Mouse (Mus musculus) left cerebral cortex, postnatal 10 days (tissue): ENCODE measurements around the gene Tekt1. TPM values are rescaled to one million over a fixed set of nuclear protein-coding genes. Genes with fewer than 3 reads are reported as not detected.
"Not testable (repeated sequence)": the region's sequence is repeated elsewhere in the genome, so short reads cannot be mapped to it uniquely, and the experiment has no call there.

Source experiments
- DNase-seq, 2 experiments: peaks; one replicate each; pipeline ENCODE4 v3.0.0; 2021 to 2022; ENCODE audit warnings: low spot score in 2 of 2, mixed read lengths in 1 of 2; ENCODE audit errors: extremely low spot score in 1 of 2
- intact Hi-C: fragments of 180-260 bp; cut with DNase I; formaldehyde crosslinking; loops from one replicate; pipeline ENCODE4 v1.15.1; 2025
- total RNA-seq, 2 experiments: library from RNA; stranded (reverse); gene quantifications; 2 replicates each; pipeline ENCODE4 v1.2.3; 2021

Tekt1 gene
- total RNA-seq, 2 experiments from 2014 or later = 0.99 to 1.2 TPM

DNA sequence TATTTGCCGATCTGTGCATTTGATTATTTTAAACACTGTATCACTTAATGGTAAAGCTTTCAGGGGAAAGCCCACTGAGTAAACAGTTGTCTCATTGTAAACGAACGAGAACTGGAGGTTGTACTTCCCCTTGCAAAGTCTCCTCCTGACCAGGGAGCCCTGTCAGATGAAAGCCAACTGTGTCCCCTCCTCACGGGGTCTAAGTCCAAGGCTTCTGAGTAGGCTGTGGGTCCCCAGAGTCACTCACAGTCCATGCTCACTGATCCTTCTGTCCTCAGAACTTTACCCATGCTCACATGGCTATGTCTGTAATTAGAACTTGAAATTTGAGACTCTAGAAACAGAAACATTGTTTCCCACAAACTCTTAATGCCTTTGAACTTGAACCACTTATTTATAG lies 12.6 kb downstream of the Tekt1 start:
- intact Hi-C loops = no loop called here
- no peak for DNase-seq

DNA sequence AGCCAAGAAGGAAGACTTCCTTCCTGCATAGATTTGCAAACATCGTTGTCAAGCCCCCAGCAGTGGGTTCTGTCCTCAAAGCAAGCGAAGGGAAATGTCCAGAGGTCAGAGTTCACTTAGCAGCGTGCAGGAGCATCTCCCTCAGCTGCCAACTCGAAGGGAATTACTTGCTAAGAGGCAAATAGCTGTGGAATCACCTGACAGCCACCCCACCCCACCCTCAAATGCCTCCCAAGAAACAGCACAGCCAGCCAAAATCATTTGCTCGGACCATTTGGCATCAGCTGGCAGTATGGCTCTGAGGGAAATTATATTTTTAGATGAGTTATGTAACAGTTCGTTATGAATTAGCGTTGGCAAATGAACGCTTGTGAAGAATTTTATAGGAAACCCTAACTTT lies 13.2 kb downstream of the Tekt1 start:
- intact Hi-C loops = no loop called here
- no peak for DNase-seq

DNA sequence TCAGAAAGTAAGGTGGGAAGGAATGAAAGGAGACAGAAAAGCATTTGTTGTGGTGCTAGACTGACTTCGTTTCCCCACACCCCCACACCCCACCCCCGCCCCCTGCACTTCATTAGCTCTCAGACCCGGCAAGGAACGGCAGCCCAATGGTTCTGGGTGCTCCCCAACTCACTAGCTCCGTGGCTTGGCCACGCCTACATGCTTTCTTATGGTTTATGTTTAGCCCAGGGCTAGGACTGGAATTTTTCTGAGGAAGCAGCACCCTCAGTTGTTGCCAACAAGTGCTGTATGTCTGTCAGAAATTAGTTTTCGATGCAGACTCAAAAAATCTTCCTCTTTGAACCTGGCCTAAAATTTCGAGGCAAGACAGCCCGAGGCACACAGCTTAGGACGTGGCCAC lies 13.7 kb downstream of the Tekt1 start:
- intact Hi-C loops = no loop called here
- DNase-seq = no peak

DNA sequence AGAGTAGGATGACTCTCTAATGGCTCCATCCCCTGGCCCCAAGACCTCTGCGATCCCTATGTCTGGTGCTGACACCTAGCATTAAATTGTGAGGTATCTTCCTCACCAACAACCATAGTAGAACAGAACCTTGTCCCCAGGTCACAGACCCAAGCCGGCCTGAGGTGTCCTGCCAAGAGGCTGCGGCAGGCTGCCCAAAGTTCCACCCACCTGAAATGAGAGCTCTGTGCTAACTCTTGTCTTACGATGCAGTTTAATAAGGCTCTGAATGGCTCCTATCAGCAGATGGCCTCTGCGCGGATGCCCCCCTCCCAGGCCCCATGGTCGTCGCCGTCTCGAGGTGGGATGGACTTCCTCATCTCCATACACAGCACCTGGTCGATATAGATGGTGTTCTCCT lies 17.8 kb downstream of the Tekt1 start:
- no peak for DNase-seq
- intact Hi-C loops = loop anchor here (5.0 kb wide), 2 partner anchors 117 to 218 kb away; no protein-coding TSS in a partner anchor

DNA sequence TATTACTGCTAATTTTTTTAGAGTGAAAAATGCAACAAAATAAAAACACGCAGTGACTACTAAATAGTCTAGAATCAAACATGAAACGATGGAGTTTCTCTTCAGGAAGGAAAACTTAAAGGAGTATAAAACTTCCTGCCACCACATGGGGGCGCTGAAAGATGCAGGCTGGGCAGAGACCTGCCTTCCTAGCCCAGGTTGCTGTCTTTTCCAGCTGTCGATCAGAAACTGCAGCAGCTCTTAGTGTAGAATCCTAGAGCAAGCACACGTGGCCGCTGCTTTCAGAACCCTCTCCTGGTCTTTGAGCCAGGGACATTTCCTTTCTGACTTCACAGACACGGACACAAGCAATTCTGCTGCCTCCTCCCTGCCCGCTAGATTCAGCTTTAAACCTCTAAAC lies 18.3 kb downstream of the Tekt1 start:
- peak in 1 of 2 experiments; percentile 58 for DNase-seq
- intact Hi-C loops = loop anchor here (2.0 to 5.0 kb wide), 3 partner anchors 85 to 218 kb away; no protein-coding TSS in a partner anchor

DNA sequence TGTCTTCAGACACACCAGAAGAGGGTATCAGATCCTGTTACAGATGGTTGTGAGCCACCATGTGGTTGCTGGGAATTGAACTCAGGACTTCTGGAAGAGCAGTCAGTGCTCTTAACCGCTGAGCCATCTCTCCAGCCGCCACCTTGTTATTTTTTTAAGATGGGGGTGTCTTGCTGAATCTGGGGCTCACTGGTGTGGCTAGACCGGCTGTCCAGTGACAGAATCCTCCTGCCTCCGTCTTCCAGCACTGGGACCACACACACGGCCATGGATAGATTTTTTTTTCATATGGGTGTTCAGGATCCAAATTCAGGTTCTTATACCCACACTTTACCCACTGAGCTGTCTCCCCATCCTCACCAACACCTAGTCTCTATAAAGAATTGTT lies 19.0 kb downstream of the Tekt1 start:
- DNase-seq = not testable (repeated sequence)
- intact Hi-C loops = loop anchor here (2.0 to 5.0 kb wide), 3 partner anchors 86 to 219 kb away; no protein-coding TSS in a partner anchor

DNA sequence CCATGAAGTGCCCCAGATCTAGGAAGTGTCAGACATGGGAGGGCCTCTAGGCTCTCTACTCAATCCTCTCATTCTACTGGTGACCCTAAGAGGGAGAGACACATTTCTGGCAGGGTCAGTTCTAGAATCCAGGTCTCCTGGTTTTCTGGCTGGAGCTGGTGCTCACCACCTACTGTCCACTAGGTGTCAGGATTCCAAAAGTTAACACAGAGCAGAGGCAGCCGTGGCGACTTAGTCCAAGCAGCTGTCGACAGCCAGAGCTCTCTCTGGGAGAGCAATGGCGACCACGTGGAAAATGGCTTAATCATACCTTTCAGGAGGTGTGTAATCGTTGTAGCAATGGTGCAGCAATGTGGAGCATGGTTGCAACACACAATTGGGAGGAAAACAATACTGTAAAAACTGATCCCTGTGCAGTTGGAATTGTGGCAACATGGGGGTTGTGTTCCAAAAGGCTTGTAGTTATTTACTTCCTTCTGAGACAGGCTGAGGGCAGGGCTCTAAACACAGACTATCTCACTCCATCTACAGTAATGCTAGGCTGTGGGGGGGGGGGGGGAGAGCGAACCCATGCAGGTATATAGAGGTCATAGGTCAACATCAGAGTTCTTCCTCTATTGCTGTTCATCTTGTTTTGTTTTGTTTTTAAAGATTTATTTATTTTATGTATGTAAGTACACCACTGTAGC lies 19.5 kb downstream of the Tekt1 start:
- intact Hi-C loops = loop anchor here (2.0 to 5.0 kb wide), 3 partner anchors 86 to 220 kb away; no protein-coding TSS in a partner anchor

DNA sequence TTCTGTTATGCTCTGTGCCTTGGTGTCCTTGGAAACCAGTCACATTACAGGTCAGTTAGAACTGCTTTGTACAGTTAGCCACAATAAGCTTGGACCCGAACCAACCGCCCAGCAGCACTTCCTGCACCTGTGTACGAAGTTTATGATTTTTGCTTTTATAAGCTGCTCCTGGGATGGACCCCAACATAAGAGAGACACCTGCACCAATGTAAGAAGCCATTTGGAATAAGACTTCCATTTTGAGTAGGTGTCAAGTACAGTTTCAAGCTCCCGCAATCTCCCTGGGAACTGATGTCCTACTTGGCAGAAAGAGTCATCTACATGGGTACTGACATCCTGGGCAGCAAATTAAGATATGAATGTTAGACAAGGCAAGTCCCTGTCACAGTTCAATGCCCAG lies 22.5 kb downstream of the Tekt1 start:
- intact Hi-C loops = loop anchor here (5.0 kb wide), 2 partner anchors 112 to 223 kb away; no protein-coding TSS in a partner anchor
- DNase-seq = no peak

More for the DNA sequence above, 19.5 kb downstream of the Tekt1 start:
- DNase-seq = peak; percentile 58 to 73

DNA sequence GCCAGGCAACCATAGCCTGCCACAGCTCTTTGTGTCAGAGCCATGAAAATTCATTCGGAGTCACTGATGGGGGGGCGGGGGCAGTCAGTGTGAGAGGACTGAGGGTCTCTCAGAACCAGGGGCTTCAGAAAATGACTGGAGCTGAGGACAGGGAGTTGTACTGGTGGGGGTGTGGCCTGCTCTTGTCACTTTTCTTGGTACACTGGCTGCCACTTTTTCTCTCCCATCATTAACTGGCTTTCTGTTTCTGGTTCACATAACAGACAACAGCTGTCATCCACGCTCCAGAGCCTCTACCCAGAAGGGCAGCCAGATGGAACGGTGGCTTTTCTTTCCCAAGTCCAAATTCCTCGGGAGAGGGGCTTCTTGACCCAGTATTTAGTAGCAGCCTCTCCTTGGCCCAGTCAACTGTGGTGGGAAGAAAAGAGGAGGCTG lies 23.8 kb downstream of the Tekt1 start:
- intact Hi-C loops = no loop called here
- DNase-seq = no peak

DNA sequence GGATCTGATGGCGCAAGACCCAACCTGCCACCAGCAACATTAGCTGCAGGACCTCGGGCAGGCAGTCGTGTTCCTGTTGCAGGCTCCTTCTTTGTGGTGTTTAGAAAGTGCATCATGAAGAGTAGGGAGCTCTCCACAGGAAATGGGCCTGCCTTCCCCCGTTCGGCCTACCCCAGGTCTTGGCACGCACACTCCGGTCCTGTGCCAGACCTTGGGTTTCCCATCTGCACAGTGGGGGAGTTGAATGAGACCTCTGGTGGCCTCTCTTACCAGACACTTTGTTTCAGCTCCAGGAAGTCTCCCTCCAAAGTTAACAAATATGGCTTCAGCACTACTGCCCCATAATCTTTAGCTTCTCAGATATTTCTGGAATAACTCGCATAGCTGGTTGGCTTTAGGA lies 25.5 kb downstream of the Tekt1 start:
- intact Hi-C loops = no loop called here
- no peak for DNase-seq

DNA sequence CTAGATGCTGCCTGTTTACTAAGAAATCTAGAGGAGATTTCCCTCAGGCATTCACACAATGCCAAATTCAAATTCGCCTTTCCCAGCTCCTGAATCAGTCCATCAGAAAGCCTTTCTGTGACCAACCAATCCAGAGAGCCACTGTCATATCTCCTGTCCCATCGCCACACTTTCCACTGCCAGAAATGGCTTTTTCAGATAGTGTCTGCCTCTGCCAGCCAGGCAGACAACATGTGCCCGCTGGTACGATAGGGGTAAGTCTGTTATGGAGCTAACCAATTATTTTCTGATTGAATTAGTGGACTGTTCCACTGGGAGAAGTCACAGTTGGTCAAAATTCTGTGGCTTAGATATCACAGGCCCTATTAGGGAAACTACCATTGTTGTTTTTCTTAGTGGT lies 27.6 kb downstream of the Tekt1 start:
- intact Hi-C loops = no loop called here
- DNase-seq = no peak

DNA sequence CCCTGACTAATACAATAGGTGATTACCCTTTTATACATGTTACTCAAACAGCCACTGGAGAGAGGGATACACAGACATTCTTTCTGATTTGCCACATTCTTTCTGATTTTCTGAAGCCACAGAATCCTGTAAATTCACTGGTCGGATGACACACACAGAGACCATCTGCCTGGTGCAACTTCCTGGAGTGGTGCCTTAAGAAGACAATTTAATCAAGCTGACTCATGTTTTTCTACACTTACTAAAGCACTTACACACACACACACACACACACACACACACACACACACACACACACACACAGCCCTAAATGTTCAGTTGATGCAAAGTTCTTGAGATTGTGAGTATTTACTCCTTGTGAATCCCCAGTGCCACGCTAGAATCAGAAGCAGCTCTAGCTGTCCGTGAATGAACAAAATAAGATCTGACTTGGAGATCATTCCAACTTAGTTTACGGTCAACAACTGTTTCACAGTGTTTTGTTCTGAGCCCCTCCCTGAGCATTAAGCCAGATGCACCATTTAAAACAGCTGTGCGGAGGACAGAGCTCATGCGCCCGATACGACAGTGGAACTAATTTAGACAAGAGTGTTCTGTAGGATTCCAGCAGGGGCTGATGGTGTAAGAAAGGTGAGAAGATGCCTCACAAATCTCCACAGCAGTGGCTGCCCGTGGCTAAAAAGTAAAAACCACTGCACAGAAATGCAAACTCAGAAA lies 29.1 kb downstream of the Tekt1 start:
- intact Hi-C loops = no loop called here
- DNase-seq = no peak

DNA sequence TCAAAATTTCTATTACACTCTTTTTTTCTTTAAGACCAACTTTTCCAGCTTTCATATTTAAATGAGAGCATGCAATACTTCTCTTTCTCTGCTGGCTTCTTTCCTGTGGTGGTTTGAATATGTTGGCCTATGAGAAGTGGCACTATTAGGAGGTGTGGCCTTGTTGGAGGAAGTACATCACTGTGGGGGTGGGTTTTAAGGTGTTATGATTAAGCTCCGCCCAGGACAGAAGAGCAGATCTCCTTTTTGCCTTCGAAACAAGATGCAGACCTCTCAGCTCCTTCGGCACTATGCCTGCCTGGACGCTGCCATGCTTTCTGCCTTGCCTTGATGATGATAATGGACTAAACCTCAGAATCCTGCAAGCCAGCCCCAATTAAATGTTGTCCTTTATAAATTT lies 36.5 kb downstream of the Tekt1 start:
- DNase-seq = no peak
- intact Hi-C loops = no loop called here

DNA sequence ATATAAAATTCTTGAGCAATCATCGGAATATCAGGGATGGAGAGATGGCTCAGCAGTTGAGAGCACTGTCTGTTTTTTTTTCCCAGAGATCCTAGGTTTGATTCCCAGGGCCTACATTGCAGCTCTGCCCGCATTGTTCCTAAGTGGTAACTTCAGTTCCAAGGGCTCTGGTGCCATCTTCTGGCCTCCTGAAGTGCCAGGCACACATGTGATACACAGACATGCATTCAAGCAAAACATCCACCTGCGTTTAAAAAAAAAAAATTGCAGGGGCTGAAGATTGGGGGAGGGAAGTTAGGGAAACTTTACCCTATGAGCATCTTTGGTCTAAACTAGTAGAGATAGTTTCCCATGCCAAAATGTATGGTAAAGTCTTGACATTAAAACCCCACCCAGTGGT lies 37.8 kb downstream of the Tekt1 start:
- no peak for DNase-seq
- intact Hi-C loops = loop anchor here (5.0 kb wide), 1 partner anchor 97 kb away; no protein-coding TSS in a partner anchor

DNA sequence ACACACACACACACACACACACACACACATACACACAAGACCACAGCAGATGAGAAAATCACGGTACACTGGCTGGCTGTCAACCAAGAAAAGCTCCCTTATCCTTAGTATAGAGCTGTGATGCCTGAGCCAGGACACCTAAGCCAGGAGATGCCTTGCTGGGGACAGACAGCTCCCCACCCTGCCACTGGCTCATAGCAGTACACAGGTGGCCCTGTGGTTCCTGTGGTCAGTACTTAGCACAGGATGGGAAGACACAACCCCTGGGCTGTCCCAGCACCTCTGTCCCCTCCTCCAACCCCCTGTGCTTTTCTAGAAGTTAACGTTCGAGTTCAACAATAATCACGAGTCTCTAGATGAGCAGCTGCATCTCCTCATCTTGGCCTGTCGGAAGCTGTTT lies 44.2 kb downstream of the Tekt1 start:
- DNase-seq = no peak
- intact Hi-C loops = no loop called here

DNA sequence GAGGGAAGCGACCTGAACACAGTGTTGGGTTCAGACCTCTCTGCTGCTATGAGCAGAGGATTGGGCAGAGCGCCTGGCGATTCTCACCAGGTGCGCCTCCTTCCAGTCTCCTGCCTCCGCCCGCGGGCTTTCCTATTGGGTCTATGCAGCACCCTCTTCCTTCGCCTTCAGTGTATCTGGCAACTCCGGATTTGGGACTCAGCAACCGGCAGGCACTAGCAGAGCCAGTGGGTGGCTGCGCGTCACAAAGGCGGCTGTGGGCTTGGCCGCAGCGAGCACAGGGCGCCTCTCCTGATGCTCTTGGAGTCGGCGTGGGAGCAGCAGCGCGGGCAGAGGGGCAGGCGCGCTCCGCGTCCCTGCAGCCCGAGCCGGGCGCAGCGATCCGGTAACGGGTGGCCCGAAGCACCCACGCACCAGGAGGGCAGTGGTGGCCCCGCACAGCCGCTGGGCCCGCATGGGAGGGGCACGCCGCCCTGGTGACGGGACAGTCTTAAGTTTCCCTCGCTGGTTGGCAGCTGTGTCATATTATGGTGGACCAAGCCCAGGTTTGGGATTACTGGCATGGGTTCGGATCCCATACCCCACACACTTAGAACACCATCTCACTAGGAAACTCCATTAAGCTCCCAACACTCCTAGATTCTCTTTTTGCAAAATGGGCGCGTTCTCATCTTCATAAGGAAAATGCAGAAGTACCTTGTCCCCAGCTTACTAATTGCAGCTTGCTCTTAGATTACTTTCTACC lies 47.9 kb downstream of the Tekt1 start, which contains the start of gene Fbxo39:
Fbxo39 (plus strand) TSS at position 294 of the 745 bp plus-strand sequence.
- DNase-seq = no peak
- intact Hi-C loops = no loop called here

DNA sequence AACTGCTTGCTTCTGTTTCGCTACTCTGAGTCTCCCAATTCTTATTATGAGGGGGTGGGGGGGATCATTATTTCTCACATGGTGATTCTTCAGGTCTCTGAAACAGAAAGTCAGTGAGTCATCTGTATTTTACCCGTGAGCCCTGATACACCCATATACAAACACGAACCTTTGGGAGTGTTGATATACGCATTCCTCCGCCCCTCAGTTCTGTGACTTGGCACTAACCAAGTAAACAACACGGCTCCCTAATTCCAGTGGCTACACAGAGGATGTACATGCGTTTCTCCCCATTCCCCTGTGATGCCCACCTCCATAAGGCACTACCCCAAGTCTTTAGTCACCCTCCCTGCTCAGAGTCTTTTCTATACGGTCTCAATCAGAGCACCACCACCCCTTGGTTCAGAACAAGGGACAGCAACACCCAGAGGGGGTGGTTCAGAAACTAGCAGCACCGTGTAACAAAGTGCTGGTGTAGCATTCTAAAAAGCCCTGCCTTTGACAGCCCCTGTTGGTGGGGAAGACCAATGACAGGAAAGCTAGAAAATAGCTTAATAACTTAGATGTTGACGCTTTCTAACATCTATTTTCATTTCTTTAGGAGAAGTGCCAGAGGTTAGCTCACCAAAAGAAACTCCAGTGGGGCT lies 50.8 kb downstream of the Tekt1 start:
- DNase-seq = no peak
- intact Hi-C loops = no loop called here

DNA sequence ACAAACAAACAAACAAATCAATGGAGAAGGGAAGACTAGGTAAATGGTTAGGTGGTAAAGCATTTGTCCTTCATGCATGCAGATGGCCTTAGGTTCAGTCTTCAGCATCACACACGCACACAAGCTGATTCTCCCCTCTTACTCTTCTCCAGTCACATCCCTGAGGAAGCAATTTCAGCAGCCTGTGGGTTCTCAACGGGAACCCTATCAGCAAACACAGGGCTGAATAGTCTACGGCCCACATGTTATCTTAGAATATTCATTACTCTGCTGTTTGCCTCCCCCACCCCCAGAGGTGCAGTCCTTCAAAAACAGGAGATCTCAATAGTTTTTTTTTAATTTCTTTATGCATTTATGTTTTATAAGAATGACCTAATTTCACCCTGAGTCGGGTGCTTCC lies 51.8 kb downstream of the Tekt1 start:
- intact Hi-C loops = no loop called here
- DNase-seq = no peak

DNA sequence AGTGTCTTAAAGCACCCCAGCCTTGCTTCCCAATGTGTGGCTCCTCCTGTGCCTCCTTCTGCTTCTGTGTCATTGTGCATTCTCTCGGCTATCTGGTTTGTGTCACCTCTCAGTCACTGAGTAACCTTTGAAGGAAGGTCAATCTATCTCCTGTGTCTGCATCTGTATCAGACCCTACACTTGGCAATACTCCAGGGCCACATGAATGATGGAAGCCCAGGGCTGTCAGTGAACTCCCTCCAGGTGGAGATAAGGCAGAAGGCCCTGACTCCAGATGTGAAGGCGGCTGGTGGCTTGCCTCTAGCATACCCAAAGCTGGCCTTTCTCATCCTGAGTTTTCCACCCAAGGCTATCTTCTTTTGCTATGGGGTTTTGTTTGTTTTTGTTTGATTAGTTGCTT lies 53.3 kb downstream of the Tekt1 start:
- DNase-seq = no peak
- intact Hi-C loops = no loop called here
